Mouse (Mus musculus) olfactory bulb, adult 2 months (tissue): Measurements from ENCODE around the gene Hbb-bh1. TPM values are rescaled to one million over a fixed set of nuclear protein-coding genes. Genes with fewer than 3 reads are reported as not detected.
"Not testable (repeated sequence)": the region's sequence is repeated elsewhere in the genome, so short reads cannot be mapped to it uniquely, and the experiment has no call there.

Experiments used
- H3K27ac ChIP-seq: fragments of 200-500 bp; 2 replicates; pipeline ENCODE4 v1.5.1; 2012; ENCODE audit warnings: low read depth, low read length; ENCODE audit not compliant: insufficient read depth
- H3K4me1 ChIP-seq: fragments of 200-500 bp; 2 replicates; pipeline ENCODE4 v1.6.1; 2012; ENCODE audit warnings: low read length; ENCODE audit not compliant: control insufficient read depth, insufficient read depth
- H3K4me3 ChIP-seq: fragments of 200-500 bp; 2 replicates; pipeline ENCODE4 v1.5.1; 2012; ENCODE audit warnings: mild to moderate bottlenecking, low read depth, low read length, moderate library complexity; ENCODE audit not compliant: insufficient read depth
- CTCF ChIP-seq: fragments of 200-500 bp; IDR thresholded peaks from 2 replicates; pipeline ENCODE4 v1.5.1; 2012; ENCODE audit warnings: low read depth, mild to moderate bottlenecking, low read length, moderate library complexity; ENCODE audit not compliant: insufficient read depth
- POLR2A ChIP-seq: fragments of 200-500 bp; IDR thresholded peaks from 2 replicates; pipeline ENCODE4 v1.6.1; 2012; ENCODE audit warnings: mild to moderate bottlenecking, low read depth, low read length, moderate library complexity; ENCODE audit not compliant: insufficient read depth
- WGBS: fragments of 180-500 bp; shearing (Covaris S2); methylation state at CpG from one replicate; pipeline ENCODE4 v1.1.7; 2018; 5-methylcytosine and 5-hydroxymethylcytosine counted together
- polyA plus RNA-seq: library from polyadenylated mRNA; stranded (reverse); fragments of >200 nt; gene quantifications from 2 replicates; pipeline ENCODE4 v1.2.4, GENCODE M21; 2012; ENCODE audit warnings: low replicate concordance; ENCODE audit not compliant: missing spikeins, insufficient read depth, insufficient read length

Hbb-bh1 gene
- polyA plus RNA-seq, 1 experiment, result not detected

- 59% methylated on average over 1 of the region's 1 CpGs for WGBS
Measured at GRCm38 (mm10) chr7:103854669-103855068, 11.7 kb upstream of the Hbb-bh1 start.

GRCm38 (mm10) chr7:103853090-103853489, 10.1 kb upstream of the Hbb-bh1 start, which contains the start of gene Hbb-y:
Gene Hbb-y, minus strand, starts transcription at chr7:103853216.
- TF ChIP-seq CTCF (no peak), POLR2A (no peak)
- Histone ChIP-seq H3K27ac (no peak within 1 kb of the TSS), H3K4me3 (no peak within 1 kb of the TSS), H3K4me1 (no peaks in the 10 kb centered on the region)
- 61% methylated on average over 2 of the region's 2 CpGs for WGBS

More at GRCm38 (mm10) chr7:103854669-103855068, 11.7 kb upstream of the Hbb-bh1 start:
- TF ChIP-seq CTCF (no peak), POLR2A (no peak)
- H3K4me1 ChIP-seq, result no peaks in the 10 kb centered on the region
- H3K27ac ChIP-seq, result no peak overlapping the region
- H3K4me3 ChIP-seq, result no peak overlapping the region

GRCm38 (mm10) chr7:103844525-103845325, 1.8 kb upstream of the Hbb-bh1 start:
- 36% methylated on average over 2 of the region's 2 CpGs for WGBS
- H3K4me3 ChIP-seq, result no peak overlapping the region
- no peak overlapping the region for H3K27ac ChIP-seq
- no peaks in the 10 kb centered on the region for H3K4me1 ChIP-seq
- no peak for TF ChIP-seq POLR2A
- no peak for TF ChIP-seq CTCF

DNA sequence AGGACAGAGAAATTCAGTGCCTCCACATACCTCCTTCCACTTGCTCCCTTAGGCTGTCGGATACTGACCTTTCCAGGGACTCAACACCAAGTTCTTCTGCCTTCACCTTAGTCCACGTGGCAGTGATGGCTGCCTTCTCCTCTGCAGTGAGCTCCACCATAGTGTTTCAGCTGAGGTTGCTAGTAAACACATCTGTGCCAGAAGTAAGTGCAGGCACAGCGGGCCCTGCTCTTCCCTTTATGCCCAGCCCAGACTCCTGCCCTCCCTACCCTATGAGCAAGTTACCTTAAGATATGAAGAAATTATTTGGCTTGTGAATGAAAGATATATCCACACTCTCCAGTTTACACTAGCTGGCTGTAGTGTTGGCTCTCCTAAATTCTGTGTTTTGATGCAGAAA, 2.7 kb downstream of the Hbb-bh1 start, which contains the start of gene Hbb-bh2:
Hbb-bh2 (minus strand) TSS at position 253 of the 400 bp plus-strand sequence.
- Histone ChIP-seq H3K4me3 (no peak within 1 kb of the TSS), H3K27ac (no peak within 1 kb of the TSS), H3K4me1 (no peaks in the 10 kb centered on the region)
- TF ChIP-seq POLR2A, result no peak
- no peak for TF ChIP-seq CTCF
- 65% methylated on average over 3 of the region's 3 CpGs for WGBS

DNA sequence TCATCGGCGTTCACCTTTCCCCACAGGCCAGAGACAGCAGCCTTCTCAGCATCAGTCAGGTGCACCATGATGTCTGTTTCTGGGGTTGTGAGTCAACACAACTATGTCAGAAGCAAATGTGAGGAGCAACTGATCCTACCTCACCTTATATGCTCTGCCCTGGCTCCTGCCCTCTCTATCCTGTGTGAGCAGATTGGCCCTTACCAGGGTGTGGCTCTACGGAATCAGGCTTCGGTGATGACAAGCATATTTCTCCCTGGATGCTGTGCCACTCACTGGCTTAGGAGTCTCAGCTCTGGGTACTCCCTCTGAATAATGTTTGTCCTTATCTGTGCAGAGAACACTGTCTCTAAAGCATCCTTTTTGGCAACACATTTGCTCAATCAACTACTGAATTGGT, 15.2 kb downstream of the Hbb-bh1 start, which contains the start of gene Hbb-bs:
Hbb-bs (minus strand) TSS at position 289 of the 400 bp plus-strand sequence.
- WGBS, result 93% methylated on average over 4 of the region's 4 CpGs
- no peak within 1 kb of the TSS for H3K27ac ChIP-seq

GRCm38 (mm10) chr7:103827139-103827538, 15.8 kb downstream of the Hbb-bh1 start:
- H3K4me1 ChIP-seq, H3K27ac ChIP-seq, H3K4me3 ChIP-seq: not testable (repeated sequence)
- WGBS, result no CpG with 5 or more reads among the region's 2 CpGs

More for the DNA sequence above, 15.2 kb downstream of the Hbb-bh1 start, which contains the start of gene Hbb-bs:
- H3K4me1 ChIP-seq, result no peaks in the 10 kb centered on the region
- TF ChIP-seq POLR2A (no peak), CTCF (no peak)
- H3K4me3 ChIP-seq, result no peak within 1 kb of the TSS

DNA sequence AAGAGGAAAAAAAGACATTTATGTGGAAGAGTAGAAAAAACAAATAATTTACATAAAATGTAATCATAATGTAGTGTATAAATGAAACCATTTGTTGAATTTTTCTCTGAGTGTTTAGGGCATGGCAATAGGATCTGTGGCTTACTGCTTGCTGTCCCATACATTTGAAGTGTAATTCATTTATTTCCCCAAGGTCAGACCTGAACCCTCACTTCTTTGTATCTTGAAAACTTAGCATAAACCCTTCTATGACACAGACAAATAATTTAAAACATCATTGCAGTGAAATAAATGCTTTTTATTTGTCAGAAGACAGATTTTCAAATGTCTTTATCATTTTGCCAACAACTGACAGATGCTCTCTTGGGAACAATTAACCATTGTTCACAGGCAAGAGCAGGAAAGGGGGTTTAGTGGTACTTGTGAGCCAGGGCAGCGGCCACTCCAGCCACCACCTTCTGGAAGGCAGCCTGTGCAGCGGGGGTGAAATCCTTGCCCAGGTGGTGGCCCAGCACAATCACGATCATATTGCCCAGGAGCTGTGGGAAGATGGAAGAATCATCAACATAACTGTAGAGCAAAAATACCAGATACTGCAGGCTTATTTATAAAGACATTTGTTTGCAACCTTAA, 16.6 kb downstream of the Hbb-bh1 start:
- Histone ChIP-seq H3K4me1 (no peaks in the 10 kb centered on the region), H3K27ac (no peak overlapping the region), H3K4me3 (no peak overlapping the region)
- TF ChIP-seq CTCF (no peak), POLR2A (no peak)
- WGBS, result 66% methylated on average over 3 of the region's 3 CpGs

- TF ChIP-seq POLR2A (no peak), CTCF (no peak)
- H3K27ac ChIP-seq, result no peak overlapping the region
- no peak overlapping the region for H3K4me3 ChIP-seq
- WGBS, result 90% methylated on average over 3 of the region's 3 CpGs
- H3K4me1 ChIP-seq, result no peaks in the 10 kb centered on the region
Measured at GRCm38 (mm10) chr7:103825536-103826254, 17.3 kb downstream of the Hbb-bh1 start.

DNA sequence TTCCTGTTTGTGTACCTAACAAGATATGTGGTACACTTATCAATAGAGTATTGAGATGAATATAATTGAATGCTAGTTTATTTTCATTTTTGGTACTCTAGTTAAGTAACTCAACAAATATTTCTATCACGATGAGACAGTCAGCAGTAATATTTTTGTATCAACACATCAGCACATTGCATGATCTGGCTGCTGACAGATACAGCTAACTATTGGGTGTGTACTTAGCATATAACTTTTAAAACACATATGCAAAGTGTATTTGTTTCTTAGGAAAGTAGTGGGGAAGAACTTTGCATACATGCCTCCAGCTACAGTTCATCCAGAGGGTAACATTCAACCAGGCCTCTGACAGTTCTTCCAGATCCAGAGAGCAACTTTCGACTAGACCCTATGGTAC, 18.4 kb downstream of the Hbb-bh1 start:
- TF ChIP-seq POLR2A (no peak), CTCF (no peak)
- H3K4me1 ChIP-seq, result no peaks in the 10 kb centered on the region
- no peak overlapping the region for H3K27ac ChIP-seq
- no peak overlapping the region for H3K4me3 ChIP-seq
- 86% methylated on average over 2 of the region's 2 CpGs for WGBS

DNA sequence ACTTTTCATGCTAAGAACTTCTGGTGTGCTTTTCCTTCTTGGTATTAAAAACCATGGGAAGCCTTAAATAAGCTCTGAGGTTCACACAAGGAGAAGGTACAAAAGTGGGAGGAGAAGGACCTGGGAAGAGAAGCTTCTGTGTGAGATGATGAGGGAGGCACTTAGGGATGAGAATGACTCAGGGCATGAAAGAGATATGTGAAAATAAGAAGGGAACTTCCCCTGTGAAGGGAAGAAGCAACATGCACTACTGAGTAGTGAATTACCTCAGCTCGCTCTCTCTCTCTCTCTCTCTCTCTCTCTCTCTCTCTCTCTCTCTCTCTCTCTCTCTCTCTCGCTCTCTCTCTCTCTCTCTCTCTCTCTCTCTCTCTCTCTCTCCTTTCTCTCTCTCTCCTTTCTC, 27.9 kb downstream of the Hbb-bh1 start:
- not testable (repeated sequence) for H3K27ac ChIP-seq, H3K4me3 ChIP-seq, H3K4me1 ChIP-seq
- WGBS, result 100% methylated on average over 1 of the region's 2 CpGs
